Mouse (Mus musculus): ENCODE measurements around the gene Polr3g.
"Not testable (repeated sequence)": the region's sequence is repeated elsewhere in the genome, so short reads cannot be mapped to it uniquely, and the experiment has no call there.

The Polr3g gene

GRCm38 (mm10) chr13:81639624-81640023 is 71.2 kb downstream of the Polr3g start:
- ATAC-seq (ENCODE audit: insufficient number of reproducible peaks, low FRiP score, low TSS enrichment) = no peak

DNA sequence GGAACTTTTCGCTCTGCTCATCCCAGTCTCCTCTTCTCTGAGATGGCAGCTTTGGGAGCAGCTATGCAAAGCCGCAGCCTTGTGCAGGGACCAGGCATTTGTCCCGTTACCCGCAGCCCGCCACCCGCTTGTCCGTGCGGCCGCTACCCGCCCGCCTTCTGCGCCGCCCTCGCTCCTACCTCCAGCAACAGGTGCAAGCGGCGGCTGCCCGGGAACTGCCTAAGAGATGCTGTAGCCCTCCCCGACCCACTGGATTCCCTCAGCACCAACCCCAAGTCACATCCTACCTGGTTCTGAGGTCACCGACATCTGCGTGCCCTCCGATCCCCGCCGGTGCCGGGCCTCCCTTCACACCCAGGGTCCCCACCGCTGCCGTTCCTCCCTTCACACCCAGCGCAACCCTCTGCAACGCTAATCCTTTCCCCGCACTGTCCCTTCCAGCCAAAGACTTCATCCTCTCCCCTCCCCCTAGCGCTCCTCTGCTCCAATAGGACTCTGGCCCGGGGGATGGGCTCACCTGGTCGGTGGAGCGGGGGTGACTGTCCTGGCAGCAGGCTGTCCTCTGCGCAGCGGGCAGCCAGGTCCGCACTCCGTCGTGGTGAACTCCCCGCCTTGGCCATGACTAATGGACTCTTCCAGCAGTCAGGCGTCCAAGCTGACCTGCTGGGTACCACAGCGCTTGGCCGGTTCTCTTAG is 77.9 kb downstream of the Polr3g start, which contains the start of gene Adgrv1:
Adgrv1 (minus strand) TSS at position 435 of the 696 bp plus-strand sequence.
- ATAC-seq (ENCODE audit: insufficient number of reproducible peaks, low FRiP score, low TSS enrichment) = peak; percentile 96

GRCm38 (mm10) chr13:81630566-81630965 is 80.2 kb downstream of the Polr3g start:
- no peak for ATAC-seq (ENCODE audit: insufficient number of reproducible peaks, low FRiP score, low TSS enrichment)

DNA sequence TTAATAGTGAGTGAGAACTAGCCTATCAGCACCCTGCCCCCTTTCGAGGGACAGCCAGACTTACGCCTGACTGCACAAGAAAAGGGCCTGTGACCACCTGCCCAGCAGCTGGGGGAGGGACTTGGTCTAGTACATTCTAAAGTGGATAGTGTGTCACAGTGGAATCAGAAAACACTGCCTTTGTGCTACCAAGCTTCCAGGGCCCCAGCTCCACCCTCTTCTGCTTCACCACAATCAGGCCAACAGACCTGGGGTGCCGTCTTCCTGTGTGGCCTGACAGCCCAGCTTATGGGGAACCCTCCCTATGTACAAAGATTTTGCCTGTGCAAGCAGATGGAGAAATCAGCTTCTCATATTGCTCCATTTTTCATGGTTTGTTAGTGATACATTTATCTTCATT is 81.4 kb downstream of the Polr3g start:
- ATAC-seq (ENCODE audit: insufficient number of reproducible peaks, low FRiP score, low TSS enrichment) = no peak

- ATAC-seq (ENCODE audit: insufficient number of reproducible peaks, low FRiP score, low TSS enrichment) = no peak
Measured at GRCm38 (mm10) chr13:81628631-81629190, 82.1 kb downstream of the Polr3g start.

DNA sequence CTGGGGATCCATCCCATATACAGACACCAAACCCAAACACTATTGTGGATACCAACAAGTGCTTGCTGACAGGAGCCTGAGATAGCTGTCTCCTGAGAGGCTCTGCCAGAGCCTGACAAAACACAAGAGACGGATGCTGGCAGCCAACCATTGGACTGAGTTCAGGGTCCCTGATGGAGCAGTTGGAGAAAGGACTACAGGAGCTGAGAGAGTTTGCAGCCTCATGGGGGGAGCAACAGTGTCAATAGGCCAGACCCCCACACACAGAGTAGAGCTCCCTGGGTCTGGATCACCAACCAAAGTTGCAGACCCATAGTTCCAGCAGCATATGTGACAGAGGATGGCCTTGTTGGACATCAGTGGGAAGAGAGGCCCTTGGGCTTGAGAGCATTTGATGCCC is 83.0 kb downstream of the Polr3g start:
- not testable (repeated sequence) for ATAC-seq (ENCODE audit: insufficient number of reproducible peaks, low FRiP score, low TSS enrichment)

Data from cerebellum, adult (tissue).